Mouse (Mus musculus) bone marrow macrophage, adult 2 months (primary cell): Measurements from ENCODE around the gene Tspan18.

ENCODE experiments used
- CTCF ChIP-seq: IDR thresholded peaks from 2 replicates; pipeline ENCODE4 v1.5.1; 2012; ENCODE audit warnings: low read depth, mild to moderate bottlenecking, low read length, moderate library complexity
- POLR2A ChIP-seq: IDR thresholded peaks from 2 replicates; pipeline ENCODE4 v1.6.1; 2012; ENCODE audit warnings: mild to moderate bottlenecking, low read depth, low read length, borderline replicate concordance

- TF ChIP-seq CTCF (no peak), POLR2A (no peak)
Measured at GRCm38 (mm10) chr2:93191488-93192181, 142.7 kb downstream of the Tspan18 start.
